Mouse (Mus musculus): ENCODE measurements around the gene Rfc2. TPM values are rescaled to one million over a fixed set of nuclear protein-coding genes. Genes with fewer than 3 reads are reported as not detected.
A peak's percentile ranks its signal among the peaks of the same experiment; 100 is the strongest.

The Rfc2 gene
- 196 and 200 TPM in 2 replicates for polyA plus RNA-seq (2015; fragmentation: Nextera tagmentation; extraction: Ambion mirVana)

GRCm38 (mm10) chr5:134581146-134581545, at the start of gene Rfc2:
Rfc2 (plus strand) TSS chr5:134581366.
- Histone ChIP-seq H3K4me2 (no peak within 1 kb of the TSS), H3K4me1 (peaks cover 14% of the 10 kb centered on the region), H3K36me3 (no peaks in the 10 kb centered on the region), H3K9me3 (no peaks in the 10 kb centered on the region), H3K4me3 (no peak within 1 kb of the TSS), H3K9ac (no peak within 1 kb of the TSS), H3K27me3 (replicated peaks) (no peaks in the 10 kb centered on the region), H3K27ac (replicated peaks) (no peak within 1 kb of the TSS)
- WGBS, result 79% methylated on average over 5 of the region's 5 CpGs
- no peak for ATAC-seq (ENCODE audit: extremely low read depth, insufficient number of reproducible peaks, low FRiP score, low TSS enrichment)

- H3K4me1 ChIP-seq, result peaks cover 6% of the 10 kb centered on the region
- H3K4me3 ChIP-seq, result no peak overlapping the region
- H3K36me3 ChIP-seq, result peaks cover 37% of the 10 kb centered on the region
- WGBS, result 83% methylated on average over 9 of the region's 9 CpGs
- no peak overlapping the region for H3K9ac ChIP-seq
- H3K27me3 ChIP-seq (replicated peaks), result no peaks in the 10 kb centered on the region
- ATAC-seq (ENCODE audit: extremely low read depth, insufficient number of reproducible peaks, low FRiP score, low TSS enrichment), result no peak
- H3K4me2 ChIP-seq, result no peak overlapping the region
- H3K27ac ChIP-seq (replicated peaks), result no peak overlapping the region
- no peaks in the 10 kb centered on the region for H3K9me3 ChIP-seq
These were observed 49.6 kb upstream of the Rfc2 start for GRCm38 (mm10) chr5:134531585-134531984.

- Histone ChIP-seq H3K9ac (no peak overlapping the region), H3K27ac (replicated peaks) (no peak overlapping the region), H3K9me3 (no peaks in the 10 kb centered on the region), H3K4me2 (no peak overlapping the region), H3K27me3 (replicated peaks) (no peaks in the 10 kb centered on the region), H3K36me3 (peaks cover 40% of the 10 kb centered on the region), H3K4me1 (peaks cover 6% of the 10 kb centered on the region), H3K4me3 (no peak overlapping the region)
- no peak for ATAC-seq (ENCODE audit: extremely low read depth, insufficient number of reproducible peaks, low FRiP score, low TSS enrichment)
- 90% methylated on average over 6 of the region's 6 CpGs for WGBS
These were observed 48.7 kb upstream of the Rfc2 start for GRCm38 (mm10) chr5:134532417-134532816.

DNA sequence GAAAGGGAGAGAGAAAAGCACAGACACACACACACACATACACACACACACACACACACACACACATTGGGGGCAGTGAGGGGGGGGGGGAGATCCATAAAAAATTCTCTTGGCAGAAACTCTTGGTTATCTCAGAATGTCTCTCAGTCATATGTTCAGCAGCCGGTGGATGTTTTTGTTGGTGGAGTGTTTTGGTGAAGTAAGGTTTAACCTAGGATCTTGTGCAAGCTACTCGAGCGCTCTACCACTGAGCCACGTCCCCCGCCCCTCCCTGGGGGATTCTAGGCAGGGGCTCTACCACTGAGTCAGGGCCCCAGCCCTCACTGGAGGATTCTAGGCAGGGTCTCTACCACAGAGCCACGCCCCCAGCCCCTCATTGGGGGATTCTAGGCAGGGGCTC, 45.1 kb upstream of the Rfc2 start:
- H3K36me3 ChIP-seq, result peaks cover 50% of the 10 kb centered on the region
- no peaks in the 10 kb centered on the region for H3K27me3 ChIP-seq (replicated peaks)
- H3K4me1 ChIP-seq, result peaks cover 19% of the 10 kb centered on the region
- H3K4me2 ChIP-seq, result no peak overlapping the region
- WGBS, result 86% methylated on average over 6 of the region's 6 CpGs
- no peak overlapping the region for H3K4me3 ChIP-seq
- no peak for ATAC-seq (ENCODE audit: extremely low read depth, insufficient number of reproducible peaks, low FRiP score, low TSS enrichment)
- H3K27ac ChIP-seq (replicated peaks), result no peak overlapping the region
- no peak overlapping the region for H3K9ac ChIP-seq
- H3K9me3 ChIP-seq, result no peaks in the 10 kb centered on the region

DNA sequence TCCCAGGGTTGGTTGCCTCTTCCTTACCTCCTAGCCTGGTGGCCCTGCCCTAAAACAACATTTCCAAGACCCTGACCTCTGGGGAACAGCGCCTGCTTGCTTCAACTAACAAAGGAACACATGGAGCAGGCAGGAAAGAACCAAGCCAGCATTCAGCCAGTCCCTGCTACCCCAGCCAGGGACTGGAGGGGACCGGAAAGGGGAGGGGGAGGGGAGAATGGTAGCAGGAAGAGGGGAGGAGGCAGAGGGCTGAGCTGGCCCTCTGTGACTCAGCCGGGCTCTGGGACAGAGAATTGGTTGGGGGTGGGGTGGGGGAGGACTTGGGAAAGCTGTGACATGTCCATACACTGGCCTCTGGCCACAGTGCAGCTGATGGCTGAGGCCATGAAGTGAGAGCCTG, 41.3 kb upstream of the Rfc2 start:
- peak; percentile 77 for ATAC-seq (ENCODE audit: extremely low read depth, insufficient number of reproducible peaks, low FRiP score, low TSS enrichment)
- H3K4me2 ChIP-seq, result no peak overlapping the region; the same call in 1 of the 2 replicates
- peak overlapping the region; percentile 55; the same call in 1 of the 2 replicates for H3K9ac ChIP-seq
- peak overlapping the region; percentile 86 for H3K27ac ChIP-seq (replicated peaks)
- H3K27me3 ChIP-seq (replicated peaks), result no peaks in the 10 kb centered on the region
- H3K4me1 ChIP-seq, result peaks cover 34% of the 10 kb centered on the region
- 11% methylated on average over 3 of the region's 3 CpGs for WGBS
- H3K36me3 ChIP-seq, result peaks cover 20% of the 10 kb centered on the region
- no peak overlapping the region for H3K4me3 ChIP-seq
- H3K9me3 ChIP-seq, result no peaks in the 10 kb centered on the region

DNA sequence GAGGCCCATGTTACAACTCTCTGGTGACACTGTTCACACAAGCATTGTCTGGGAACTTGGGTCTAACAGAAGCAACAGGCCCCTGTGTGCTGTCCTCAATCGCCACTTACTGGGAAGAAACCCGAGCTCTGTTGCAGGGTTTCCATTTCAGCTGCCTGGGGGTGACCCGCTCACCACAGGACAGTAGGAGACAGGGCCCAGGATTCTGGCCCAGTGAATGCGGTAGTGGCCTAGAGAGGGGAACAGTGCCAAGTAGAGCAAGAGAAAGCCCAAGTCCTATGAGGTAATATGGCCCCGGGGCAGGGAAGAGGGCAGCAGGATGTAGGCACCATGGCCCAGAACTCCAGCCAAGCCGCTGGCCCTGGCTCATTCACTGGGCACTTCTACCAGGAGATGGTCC, 40.3 kb upstream of the Rfc2 start:
- Histone ChIP-seq H3K4me1 (peaks cover 34% of the 10 kb centered on the region), H3K9ac (no peak overlapping the region)
- WGBS, result 74% methylated on average over 6 of the region's 6 CpGs

DNA sequence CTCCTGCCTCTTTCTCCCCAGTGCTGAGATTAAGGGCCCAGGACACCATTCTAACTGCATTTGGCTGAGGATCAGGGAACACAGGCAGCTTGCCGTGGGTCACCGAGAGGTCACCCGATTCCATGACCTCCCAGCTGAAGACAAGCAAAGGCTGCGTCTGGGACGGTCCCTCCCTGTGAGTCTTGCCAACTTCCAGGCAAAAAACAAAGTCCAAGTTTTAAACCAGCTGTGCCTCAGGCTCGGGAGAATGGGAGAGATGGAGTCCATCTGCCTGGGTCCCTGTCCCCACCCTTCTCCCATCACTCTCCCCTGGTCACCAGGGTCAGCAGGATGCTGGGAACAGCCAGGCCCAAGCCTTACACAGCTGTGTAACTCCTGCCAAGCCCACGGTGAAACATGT, 39.5 kb upstream of the Rfc2 start:
- Histone ChIP-seq H3K9ac (peak overlapping the region; percentile 44), H3K27me3 (replicated peaks) (no peaks in the 10 kb centered on the region), H3K4me1 (peaks cover 34% of the 10 kb centered on the region), H3K4me2 (no peak overlapping the region), H3K4me3 (no peak overlapping the region), H3K36me3 (peaks cover 15% of the 10 kb centered on the region), H3K27ac (replicated peaks) (peak overlapping the region; percentile 86), H3K9me3 (no peaks in the 10 kb centered on the region)
- WGBS, result 35% methylated on average over 7 of the region's 7 CpGs
- ATAC-seq (ENCODE audit: extremely low read depth, insufficient number of reproducible peaks, low FRiP score, low TSS enrichment), result no peak

More for the DNA sequence above, 40.3 kb upstream of the Rfc2 start:
- H3K36me3 ChIP-seq, result peaks cover 16% of the 10 kb centered on the region
- no peaks in the 10 kb centered on the region for H3K9me3 ChIP-seq
- H3K4me3 ChIP-seq, result no peak overlapping the region
- H3K27ac ChIP-seq (replicated peaks), result peak overlapping the region; percentile 86
- no peak for ATAC-seq (ENCODE audit: extremely low read depth, insufficient number of reproducible peaks, low FRiP score, low TSS enrichment)
- no peak overlapping the region for H3K4me2 ChIP-seq
- H3K27me3 ChIP-seq (replicated peaks), result no peaks in the 10 kb centered on the region

DNA sequence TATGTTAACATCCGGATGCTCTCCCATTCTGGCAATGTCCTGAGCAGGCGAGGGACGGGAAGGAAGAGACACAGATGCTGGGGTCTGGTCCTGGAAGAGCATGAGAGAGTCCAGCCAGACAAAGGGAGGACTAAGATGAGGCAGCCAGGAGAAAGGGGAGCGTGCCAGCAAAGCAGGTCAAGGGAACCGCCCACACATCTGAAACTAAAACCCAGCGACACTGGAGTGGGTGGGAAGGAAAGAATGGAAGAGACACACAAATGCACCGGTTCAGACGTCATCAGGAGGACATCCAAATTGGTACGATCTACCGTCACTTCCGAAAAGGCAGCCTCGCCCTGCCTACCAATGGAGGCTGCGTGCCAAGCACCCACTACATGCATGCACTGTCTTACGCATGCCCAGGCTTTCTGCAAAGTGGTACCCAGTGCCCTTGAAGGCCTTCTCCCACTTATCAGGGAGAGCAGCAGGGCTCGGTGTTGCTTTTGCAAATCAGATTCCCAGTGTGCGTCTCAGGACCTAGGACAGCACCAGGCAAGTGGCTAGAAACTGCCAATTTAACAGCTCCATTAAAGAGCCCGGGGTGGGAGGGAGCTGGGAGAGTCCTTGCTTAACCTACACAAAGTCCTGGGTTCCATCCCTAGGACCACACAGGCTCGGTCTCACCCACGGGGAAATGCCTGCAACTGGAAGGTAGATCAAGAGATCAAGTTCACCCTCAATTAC, 36.5 kb upstream of the Rfc2 start:
- Histone ChIP-seq H3K27me3 (replicated peaks) (no peaks in the 10 kb centered on the region), H3K4me1 (peaks cover 34% of the 10 kb centered on the region), H3K4me2 (no peak overlapping the region), H3K9ac (no peak overlapping the region), H3K27ac (replicated peaks) (no peak overlapping the region), H3K4me3 (no peak overlapping the region), H3K36me3 (no peaks in the 10 kb centered on the region), H3K9me3 (no peaks in the 10 kb centered on the region)
- 57% methylated on average over 19 of the region's 19 CpGs for WGBS
- no peak for ATAC-seq (ENCODE audit: extremely low read depth, insufficient number of reproducible peaks, low FRiP score, low TSS enrichment)

DNA sequence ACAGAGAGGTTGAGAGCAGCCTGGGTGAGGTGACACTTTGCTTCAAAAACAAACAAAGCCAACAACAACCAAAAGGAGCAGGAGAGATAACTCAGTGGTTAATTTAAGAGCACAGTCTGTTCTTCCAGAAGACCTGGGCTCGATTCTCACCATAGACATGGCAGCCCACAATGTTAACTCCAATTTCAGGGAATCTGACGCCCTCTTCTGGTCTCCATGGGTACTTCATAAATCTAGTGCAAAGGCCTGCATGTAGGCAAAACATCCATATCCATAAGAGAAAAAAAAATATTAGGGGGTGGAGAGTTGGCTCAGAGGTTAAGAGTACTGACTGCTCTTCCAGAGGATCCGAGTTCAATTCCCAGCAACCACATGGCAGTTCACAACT, 35.9 kb upstream of the Rfc2 start:
- WGBS, result 44% methylated on average over 3 of the region's 3 CpGs
- no peak overlapping the region for H3K4me2 ChIP-seq

DNA sequence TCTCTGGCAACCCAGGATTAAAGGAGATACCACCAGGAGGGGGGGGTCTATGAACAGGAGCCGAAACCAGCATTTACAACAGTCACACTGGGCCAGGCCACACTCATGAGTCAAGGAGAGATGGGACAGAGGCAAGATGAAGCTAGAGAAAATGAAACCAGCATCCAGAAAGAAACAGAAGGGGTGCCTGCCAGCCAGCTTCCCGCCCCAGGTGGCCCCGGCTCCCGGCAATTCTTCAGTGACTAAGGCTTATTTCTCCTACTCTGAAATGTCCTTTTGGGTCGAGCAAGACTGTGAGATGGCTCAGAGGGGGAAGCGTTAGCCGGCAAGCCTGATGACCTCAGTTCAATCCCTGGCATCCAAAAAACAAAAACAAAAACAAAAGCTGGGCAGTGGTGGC, 34.4 kb upstream of the Rfc2 start:
- 81% methylated on average over 7 of the region's 7 CpGs for WGBS
- Histone ChIP-seq H3K36me3 (no peaks in the 10 kb centered on the region), H3K4me2 (no peak overlapping the region), H3K9me3 (no peaks in the 10 kb centered on the region), H3K4me3 (no peak overlapping the region), H3K4me1 (peaks cover 30% of the 10 kb centered on the region), H3K27me3 (replicated peaks) (no peaks in the 10 kb centered on the region; the same call in 1 of the 2 replicates), H3K27ac (replicated peaks) (no peak overlapping the region), H3K9ac (no peak overlapping the region)
- ATAC-seq (ENCODE audit: extremely low read depth, insufficient number of reproducible peaks, low FRiP score, low TSS enrichment), result no peak

More for the DNA sequence above, 35.9 kb upstream of the Rfc2 start:
- ATAC-seq (ENCODE audit: extremely low read depth, insufficient number of reproducible peaks, low FRiP score, low TSS enrichment), result no peak
- peaks cover 32% of the 10 kb centered on the region for H3K4me1 ChIP-seq
- H3K4me3 ChIP-seq, result no peak overlapping the region
- no peaks in the 10 kb centered on the region for H3K9me3 ChIP-seq
- H3K36me3 ChIP-seq, result no peaks in the 10 kb centered on the region
- H3K27ac ChIP-seq (replicated peaks), result no peak overlapping the region
- H3K27me3 ChIP-seq (replicated peaks), result no peaks in the 10 kb centered on the region
- H3K9ac ChIP-seq, result no peak overlapping the region

DNA sequence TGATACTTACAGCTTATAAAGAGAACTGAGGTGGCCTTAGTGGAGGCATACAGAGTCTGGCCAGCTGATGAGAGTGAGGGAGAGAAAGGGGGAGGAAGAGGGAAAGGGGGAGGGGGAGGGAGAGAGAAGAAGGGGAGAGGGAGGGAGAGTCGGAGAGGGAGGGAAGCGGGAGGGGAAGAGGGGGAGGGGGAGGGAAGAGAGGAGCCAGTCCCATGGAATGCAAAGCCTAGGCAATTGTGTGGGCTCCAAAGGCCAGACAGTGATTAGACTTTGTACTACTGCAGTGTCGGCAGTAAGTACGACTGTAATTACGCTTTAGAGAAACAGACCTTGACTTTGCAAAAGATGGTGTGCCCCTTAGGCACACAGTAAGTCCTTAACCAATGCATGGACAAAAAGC, 32.9 kb upstream of the Rfc2 start:
- 53% methylated on average over 5 of the region's 5 CpGs for WGBS

GRCm38 (mm10) chr5:134549640-134550168, 31.5 kb upstream of the Rfc2 start:
- H3K4me3 ChIP-seq, result no peak overlapping the region; the same call in 1 of the 2 replicates
- H3K9me3 ChIP-seq, result no peaks in the 10 kb centered on the region
- no peak overlapping the region for H3K27ac ChIP-seq (replicated peaks)
- H3K4me2 ChIP-seq, result peak overlapping the region; percentile 20; the same call in 1 of the 2 replicates
- H3K36me3 ChIP-seq, result no peaks in the 10 kb centered on the region
- 78% methylated on average over 3 of the region's 3 CpGs for WGBS
- H3K9ac ChIP-seq, result no peak overlapping the region
- no peak for ATAC-seq (ENCODE audit: extremely low read depth, insufficient number of reproducible peaks, low FRiP score, low TSS enrichment)
- no peaks in the 10 kb centered on the region; the same call in 1 of the 2 replicates for H3K27me3 ChIP-seq (replicated peaks)
- peaks cover 32% of the 10 kb centered on the region for H3K4me1 ChIP-seq

More for the DNA sequence above, 32.9 kb upstream of the Rfc2 start:
- no peak for ATAC-seq (ENCODE audit: extremely low read depth, insufficient number of reproducible peaks, low FRiP score, low TSS enrichment)
- Histone ChIP-seq H3K27me3 (replicated peaks) (no peaks in the 10 kb centered on the region; the same call in 1 of the 2 replicates), H3K9ac (no peak overlapping the region), H3K4me2 (no peak overlapping the region), H3K4me3 (no peak overlapping the region), H3K4me1 (peaks cover 34% of the 10 kb centered on the region), H3K27ac (replicated peaks) (no peak overlapping the region), H3K9me3 (no peaks in the 10 kb centered on the region), H3K36me3 (no peaks in the 10 kb centered on the region)
